Mouse (Mus musculus): Measurements from ENCODE around the gene Tbc1d7. TPM values are rescaled to one million over a fixed set of nuclear protein-coding genes. Genes with fewer than 3 reads are reported as not detected.
A peak's percentile ranks its signal among the peaks of the same experiment; 100 is the strongest.

Tbc1d7 gene
- polyA plus RNA-seq, 1 experiment = 16.5 TPM

GRCm38 (mm10) chr13:43210956-43211355, 39.7 kb upstream of the Tbc1d7 start:
- H3K4me3 ChIP-seq (replicated peaks; ENCODE audit: extremely low read depth, low read depth, low read length) = no peak overlapping the region
- no peak for TF ChIP-seq CTCF (IDR thresholded peaks at IDR 0.05; ENCODE audit: insufficient read depth, low read length)
- no peak for TF ChIP-seq POLR2A (IDR thresholded peaks at IDR 0.05; ENCODE audit: borderline replicate concordance, extremely low read depth, low read depth, low read length)
- peaks cover 12% of the 10 kb centered on the region; the same call in 1 of the 2 replicates for H3K4me1 ChIP-seq (ENCODE audit: control insufficient read depth, insufficient read depth, low read length)
- no peak for DNase-seq
- WGBS = 77% methylated on average over 5 of the region's 5 CpGs

- TF ChIP-seq CTCF (IDR thresholded peaks at IDR 0.05; ENCODE audit: insufficient read depth, low read length) = no peak
- no peak for TF ChIP-seq POLR2A (IDR thresholded peaks at IDR 0.05; ENCODE audit: borderline replicate concordance, extremely low read depth, low read depth, low read length)
- Histone ChIP-seq H3K4me3 (replicated peaks; ENCODE audit: extremely low read depth, low read depth, low read length) (no peak overlapping the region), H3K4me1 (ENCODE audit: control insufficient read depth, insufficient read depth, low read length) (peaks cover 5% of the 10 kb centered on the region; the same call in 1 of the 2 replicates)
- WGBS = 72% methylated on average over 5 of the region's 5 CpGs
- DNase-seq = no peak
Measured at GRCm38 (mm10) chr13:43209560-43209959, 38.3 kb upstream of the Tbc1d7 start.

DNA sequence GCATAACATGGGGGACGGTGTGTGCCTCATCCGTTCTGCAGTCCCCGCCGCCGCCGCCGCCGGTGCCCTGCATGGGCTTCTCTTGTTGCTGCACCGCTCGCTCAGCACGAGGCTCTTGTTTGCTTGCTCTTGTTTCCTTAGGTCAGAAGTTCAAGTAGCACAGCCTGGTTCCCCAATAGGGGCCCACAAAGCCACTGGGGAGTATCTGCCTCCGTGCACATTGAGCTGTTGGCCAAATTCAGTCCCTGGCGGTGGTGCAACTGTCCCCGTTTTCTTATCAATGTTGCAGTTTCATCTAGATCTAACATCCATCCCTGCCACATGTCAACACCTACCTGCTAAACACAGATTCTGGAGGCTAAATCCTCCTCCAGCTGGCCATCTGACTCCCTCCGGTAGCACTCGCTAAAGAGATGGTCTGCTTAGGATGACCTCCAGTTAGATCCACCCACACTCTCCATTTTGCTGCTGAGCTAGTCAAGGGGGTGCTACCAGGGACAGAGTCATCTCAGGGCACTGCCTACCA, 37.7 kb upstream of the Tbc1d7 start:
- no peak for DNase-seq
- H3K4me1 ChIP-seq (ENCODE audit: control insufficient read depth, insufficient read depth, low read length) = peaks cover 5% of the 10 kb centered on the region; the same call in 1 of the 2 replicates
- no peak overlapping the region for H3K4me3 ChIP-seq (replicated peaks; ENCODE audit: extremely low read depth, low read depth, low read length)
- TF ChIP-seq POLR2A (IDR thresholded peaks at IDR 0.05; ENCODE audit: borderline replicate concordance, extremely low read depth, low read depth, low read length) = no peak
- no peak for TF ChIP-seq CTCF (IDR thresholded peaks at IDR 0.05; ENCODE audit: insufficient read depth, low read length)
- 50% methylated on average over 16 of the region's 16 CpGs for WGBS

DNA sequence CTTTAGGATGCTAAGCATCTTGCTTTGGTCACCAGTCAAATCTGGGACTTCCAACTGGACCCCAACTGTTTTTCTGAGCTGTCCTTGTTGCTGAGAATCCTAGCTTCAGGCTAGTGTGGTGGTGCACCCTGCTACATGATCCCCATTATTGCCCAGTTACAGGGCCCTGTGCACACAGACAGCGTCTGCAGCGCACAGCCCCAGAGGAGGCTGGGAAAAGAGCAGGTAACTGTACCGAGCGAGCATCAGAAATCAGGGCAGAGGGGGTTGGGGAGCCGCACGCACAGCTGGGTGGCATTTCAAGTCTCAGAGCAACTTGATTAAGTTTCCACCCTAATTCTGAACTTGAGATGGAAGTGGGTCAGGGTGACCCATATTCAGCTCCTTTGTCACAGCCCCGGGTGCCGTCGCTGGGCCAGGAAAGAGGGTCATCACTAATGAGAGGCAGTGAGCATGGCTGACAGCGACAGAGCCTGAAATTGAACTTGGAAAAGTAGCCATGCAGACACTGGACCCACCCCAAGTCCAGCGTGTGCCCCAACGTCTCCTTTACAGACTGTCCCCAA, 34.9 kb upstream of the Tbc1d7 start:
- no peak overlapping the region for H3K4me3 ChIP-seq (replicated peaks; ENCODE audit: extremely low read depth, low read depth, low read length)

DNA sequence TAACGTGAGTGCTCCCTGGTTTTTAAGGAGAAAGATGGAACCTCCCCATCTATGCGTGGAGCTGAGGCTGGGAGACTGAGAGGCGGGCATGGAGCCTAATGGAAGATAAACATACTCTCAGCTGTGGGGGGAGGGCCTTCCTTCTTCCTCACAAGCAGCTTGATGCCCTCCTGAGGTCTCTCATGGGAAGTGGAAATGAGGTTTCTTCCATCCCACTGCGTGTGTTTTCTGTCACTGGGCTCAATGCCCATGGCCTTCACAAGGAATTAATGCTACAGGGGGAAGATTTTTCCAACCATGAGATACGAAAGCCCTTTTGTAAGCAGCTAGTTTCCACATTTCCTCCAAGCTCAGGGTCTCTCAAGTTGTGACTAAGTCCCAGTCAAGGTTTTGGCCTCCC, 32.3 kb upstream of the Tbc1d7 start:
- peaks cover 12% of the 10 kb centered on the region; the same call in 1 of the 2 replicates for H3K4me1 ChIP-seq (ENCODE audit: control insufficient read depth, insufficient read depth, low read length)

More for the DNA sequence above, 34.9 kb upstream of the Tbc1d7 start:
- no peak for DNase-seq
- TF ChIP-seq CTCF (IDR thresholded peaks at IDR 0.05; ENCODE audit: insufficient read depth, low read length) (no peak), POLR2A (IDR thresholded peaks at IDR 0.05; ENCODE audit: borderline replicate concordance, extremely low read depth, low read depth, low read length) (no peak)
- H3K4me1 ChIP-seq (ENCODE audit: control insufficient read depth, insufficient read depth, low read length) = peaks cover 14% of the 10 kb centered on the region; the same call in 1 of the 2 replicates
- WGBS = 91% methylated on average over 12 of the region's 12 CpGs

GRCm38 (mm10) chr13:43203234-43203633, 31.9 kb upstream of the Tbc1d7 start:
- DNase-seq = no peak
- WGBS = 60% methylated on average over 7 of the region's 7 CpGs
- Histone ChIP-seq H3K4me1 (ENCODE audit: control insufficient read depth, insufficient read depth, low read length) (peaks cover 12% of the 10 kb centered on the region; the same call in 1 of the 2 replicates), H3K4me3 (replicated peaks; ENCODE audit: extremely low read depth, low read depth, low read length) (no peak overlapping the region)
- TF ChIP-seq CTCF (IDR thresholded peaks at IDR 0.05; ENCODE audit: insufficient read depth, low read length) (no peak), POLR2A (IDR thresholded peaks at IDR 0.05; ENCODE audit: borderline replicate concordance, extremely low read depth, low read depth, low read length) (no peak)

More for the DNA sequence above, 32.3 kb upstream of the Tbc1d7 start:
- WGBS = 25% methylated on average over 5 of the region's 5 CpGs
- TF ChIP-seq POLR2A (IDR thresholded peaks at IDR 0.05; ENCODE audit: borderline replicate concordance, extremely low read depth, low read depth, low read length) (no peak), CTCF (IDR thresholded peaks at IDR 0.05; ENCODE audit: insufficient read depth, low read length) (no peak)
- no peak for DNase-seq
- H3K4me3 ChIP-seq (replicated peaks; ENCODE audit: extremely low read depth, low read depth, low read length) = no peak overlapping the region

- no peak overlapping the region for H3K4me3 ChIP-seq (replicated peaks; ENCODE audit: extremely low read depth, low read depth, low read length)
- peaks cover 12% of the 10 kb centered on the region; the same call in 1 of the 2 replicates for H3K4me1 ChIP-seq (ENCODE audit: control insufficient read depth, insufficient read depth, low read length)
- no peak for DNase-seq
- WGBS = 68% methylated on average over 10 of the region's 10 CpGs
- TF ChIP-seq POLR2A (IDR thresholded peaks at IDR 0.05; ENCODE audit: borderline replicate concordance, extremely low read depth, low read depth, low read length) (no peak), CTCF (IDR thresholded peaks at IDR 0.05; ENCODE audit: insufficient read depth, low read length) (no peak)
Measured at GRCm38 (mm10) chr13:43202351-43202750, 31.1 kb upstream of the Tbc1d7 start.

DNA sequence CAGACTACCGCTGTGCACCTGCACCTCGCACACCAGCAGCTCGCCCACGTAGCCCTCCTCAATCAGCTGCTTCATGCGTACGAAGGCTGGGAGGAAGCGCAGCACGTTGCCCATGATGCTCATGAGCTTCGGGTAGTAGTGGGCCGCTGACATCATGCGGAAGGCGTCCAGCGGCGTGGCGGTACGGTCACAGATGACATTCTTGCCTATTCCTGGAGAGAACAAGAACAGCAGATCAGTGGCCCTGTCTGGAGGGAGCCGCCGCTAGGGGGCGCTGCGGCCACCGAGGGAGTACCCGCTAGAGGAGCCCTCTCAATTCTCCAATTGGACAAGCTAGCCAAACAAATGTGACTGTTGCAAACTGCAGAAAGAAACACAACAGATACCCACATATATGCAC, 29.7 kb upstream of the Tbc1d7 start:
- WGBS = 55% methylated on average over 22 of the region's 22 CpGs
- TF ChIP-seq POLR2A (IDR thresholded peaks at IDR 0.05; ENCODE audit: borderline replicate concordance, extremely low read depth, low read depth, low read length) = no peak
- TF ChIP-seq CTCF (IDR thresholded peaks at IDR 0.05; ENCODE audit: insufficient read depth, low read length) = peak; percentile 59
- no peak for DNase-seq
- no peak overlapping the region for H3K4me3 ChIP-seq (replicated peaks; ENCODE audit: extremely low read depth, low read depth, low read length)
- H3K4me1 ChIP-seq (ENCODE audit: control insufficient read depth, insufficient read depth, low read length) = peaks cover 16% of the 10 kb centered on the region

DNA sequence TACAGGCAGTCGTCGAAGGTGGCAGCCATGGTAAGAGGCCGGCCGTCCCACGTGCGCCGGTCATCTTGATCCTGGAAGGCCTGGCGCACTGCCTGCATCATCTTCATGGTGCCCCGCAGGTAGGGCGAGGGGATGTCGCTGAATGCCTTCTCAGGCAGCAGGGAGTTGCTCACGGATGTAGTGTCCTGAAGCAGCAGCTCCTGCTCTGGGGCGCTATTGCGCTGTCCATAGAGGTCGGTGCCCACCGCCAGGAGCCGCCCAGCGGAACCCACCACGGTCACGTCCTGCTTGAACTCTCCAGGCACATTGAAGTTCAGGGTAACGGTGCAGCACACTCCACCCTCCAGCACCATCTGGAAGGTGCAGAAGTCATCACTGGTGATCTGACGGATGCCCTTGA, 29.2 kb upstream of the Tbc1d7 start:
- DNase-seq = no peak
- no peak for TF ChIP-seq CTCF (IDR thresholded peaks at IDR 0.05; ENCODE audit: insufficient read depth, low read length)
- TF ChIP-seq POLR2A (IDR thresholded peaks at IDR 0.05; ENCODE audit: borderline replicate concordance, extremely low read depth, low read depth, low read length) = no peak
- WGBS = 91% methylated on average over 22 of the region's 22 CpGs
- H3K4me3 ChIP-seq (replicated peaks; ENCODE audit: extremely low read depth, low read depth, low read length) = no peak overlapping the region
- H3K4me1 ChIP-seq (ENCODE audit: control insufficient read depth, insufficient read depth, low read length) = peaks cover 19% of the 10 kb centered on the region

- DNase-seq = no peak
- no peak for TF ChIP-seq POLR2A (IDR thresholded peaks at IDR 0.05; ENCODE audit: borderline replicate concordance, extremely low read depth, low read depth, low read length)
- peak; percentile 64 for TF ChIP-seq CTCF (IDR thresholded peaks at IDR 0.05; ENCODE audit: insufficient read depth, low read length)
- peaks cover 19% of the 10 kb centered on the region for H3K4me1 ChIP-seq (ENCODE audit: control insufficient read depth, insufficient read depth, low read length)
- 58% methylated on average over 5 of the region's 5 CpGs for WGBS
- H3K4me3 ChIP-seq (replicated peaks; ENCODE audit: extremely low read depth, low read depth, low read length) = no peak overlapping the region
Measured at GRCm38 (mm10) chr13:43199749-43200148, 28.4 kb upstream of the Tbc1d7 start.
